In genomic region chr1:149347359-149347758, GRCm38 (mm10) we compare ENCODE assay signal across 28 mouse cellular contexts.
"Had no signal": no experiment of that assay in that cellular context is flagged by ENCODE, and none has a peak within 500 bp of the region (broad histone marks: within the 10 kb centered on the region; RNA-seq: fewer than 3 reads in every experiment).

No protein-coding gene starts in this region.

- ATAC-seq: hindbrain, postnatal 0 days; intestine, embryonic 16.5 days; liver, embryonic 12.5 days had no signal

- H3K9ac ChIP-seq: heart, embryonic 13.5 days; heart, embryonic 15.5 days; hindbrain, embryonic 13.5 days; hindbrain, embryonic 15.5 days; kidney, embryonic 15.5 days; limb, embryonic 13.5 days; limb, embryonic 15.5 days; liver, embryonic 12.5 days; liver, embryonic 14.5 days had no signal

- H3K27me3 ChIP-seq: heart, embryonic 13.5 days; heart, embryonic 15.5 days; hindbrain, embryonic 13.5 days; hindbrain, embryonic 15.5 days; kidney, embryonic 15.5 days; limb, embryonic 13.5 days; limb, embryonic 15.5 days; liver, embryonic 12.5 days had no signal

- H3K4me3 ChIP-seq: gastrocnemius, adult 2 months; heart, embryonic 13.5 days; heart, embryonic 15.5 days; hindbrain, embryonic 10.5 days; hindbrain, embryonic 13.5 days; hindbrain, embryonic 15.5 days; kidney, embryonic 15.5 days; limb, embryonic 13.5 days; limb, embryonic 15.5 days; liver, embryonic 12.5 days had no signal

- H3K27ac ChIP-seq: gastrocnemius, adult 2 months; heart, embryonic 13.5 days; heart, embryonic 15.5 days; hindbrain, embryonic 10.5 days; hindbrain, embryonic 13.5 days; hindbrain, embryonic 15.5 days; hindbrain, postnatal 0 days; kidney, embryonic 15.5 days; kidney, postnatal 0 days; limb, embryonic 13.5 days; limb, embryonic 15.5 days; liver, embryonic 12.5 days; liver, embryonic 14.5 days had no signal

- H3K4me2 ChIP-seq: heart, embryonic 11.5 days; heart, embryonic 13.5 days; heart, embryonic 15.5 days; hindbrain, embryonic 13.5 days; hindbrain, embryonic 15.5 days; kidney, embryonic 15.5 days; limb, embryonic 13.5 days; limb, embryonic 15.5 days; liver, embryonic 12.5 days had no signal

- H3K4me1 ChIP-seq: heart, embryonic 13.5 days; heart, embryonic 15.5 days; hindbrain, embryonic 10.5 days; hindbrain, embryonic 13.5 days; hindbrain, embryonic 15.5 days; kidney, embryonic 15.5 days; limb, embryonic 13.5 days; limb, embryonic 15.5 days; liver, embryonic 12.5 days had no signal

- H3K36me3 ChIP-seq: heart, embryonic 13.5 days; heart, embryonic 15.5 days; hindbrain, embryonic 10.5 days; hindbrain, embryonic 13.5 days; hindbrain, embryonic 15.5 days; kidney, embryonic 15.5 days; limb, embryonic 13.5 days; limb, embryonic 15.5 days; liver, embryonic 12.5 days had no signal

- H3K9me3 ChIP-seq: heart, embryonic 13.5 days; heart, embryonic 15.5 days; hindbrain, embryonic 10.5 days; hindbrain, embryonic 13.5 days; hindbrain, embryonic 15.5 days; kidney, embryonic 15.5 days; limb, embryonic 13.5 days; limb, embryonic 15.5 days; liver, embryonic 12.5 days had no signal

- DNase-seq: gastrocnemius, adult 2 months; gastrocnemius, postnatal 10 days; gastrocnemius, postnatal 25 days; heart, adult 18-20 months; heart, postnatal 14 days; heart, postnatal 36 days; kidney, adult 11 months; kidney, adult 8-10 months; kidney, postnatal 14 days; kidney, postnatal 36 days; layer of hippocampus, adult 9-11 months; layer of hippocampus, postnatal 36 days; left cerebral cortex, postnatal 4 days; lung, adult 18-20 months had no signal
